Mouse (Mus musculus): ENCODE results near the gene Slc6a6.

The Slc6a6 gene

DNA sequence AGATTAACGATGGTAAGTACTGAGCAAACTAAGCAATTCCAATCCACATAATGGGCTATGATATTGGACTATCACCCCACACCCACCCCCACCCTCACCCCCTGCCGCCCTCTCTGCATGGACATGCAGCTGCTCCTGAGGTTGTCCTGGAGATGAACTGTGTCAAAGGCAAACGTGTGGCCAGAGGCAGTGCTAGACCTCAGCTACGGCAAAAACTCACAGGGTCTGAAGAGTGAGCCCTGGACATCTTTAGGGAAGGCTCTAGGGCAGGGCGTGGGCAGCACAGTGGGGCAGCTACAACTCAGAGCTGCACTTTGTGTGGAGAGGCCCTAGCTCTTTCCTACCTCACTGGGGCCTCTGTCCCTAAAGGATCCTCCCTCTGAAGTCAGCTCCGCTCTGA, 13.6 kb upstream of the Slc6a6 start:
- no peak for DNase-seq

DNA sequence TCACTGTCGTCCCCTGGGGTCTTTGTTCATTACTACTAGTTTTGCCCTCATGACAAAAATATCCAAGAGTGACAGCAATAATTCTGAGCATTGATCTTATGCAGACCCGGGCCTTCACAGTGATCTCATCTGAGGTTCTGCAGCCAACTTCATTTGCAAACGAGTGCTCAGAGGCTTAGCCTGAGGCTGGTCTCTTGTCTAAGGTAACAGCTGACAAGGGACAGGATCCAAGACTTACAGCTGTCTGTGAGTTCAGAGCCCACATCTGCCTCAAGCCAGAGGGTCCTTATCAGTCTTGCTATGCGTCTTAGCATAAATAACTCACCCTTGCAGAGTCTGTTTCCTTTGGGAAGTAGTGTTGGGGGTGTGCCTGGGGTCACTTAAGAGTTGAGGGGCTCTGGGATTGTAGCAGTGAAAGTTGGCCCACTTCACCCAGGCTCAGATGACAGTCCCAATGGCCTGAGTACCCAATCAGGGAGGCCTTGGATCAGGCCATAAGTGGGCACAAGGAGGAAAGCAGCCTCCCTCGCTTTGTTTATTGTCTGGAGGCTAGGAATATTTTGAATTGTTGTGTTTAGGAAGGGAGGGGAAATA, 9.0 kb upstream of the Slc6a6 start:
- DNase-seq, result no peak

DNA sequence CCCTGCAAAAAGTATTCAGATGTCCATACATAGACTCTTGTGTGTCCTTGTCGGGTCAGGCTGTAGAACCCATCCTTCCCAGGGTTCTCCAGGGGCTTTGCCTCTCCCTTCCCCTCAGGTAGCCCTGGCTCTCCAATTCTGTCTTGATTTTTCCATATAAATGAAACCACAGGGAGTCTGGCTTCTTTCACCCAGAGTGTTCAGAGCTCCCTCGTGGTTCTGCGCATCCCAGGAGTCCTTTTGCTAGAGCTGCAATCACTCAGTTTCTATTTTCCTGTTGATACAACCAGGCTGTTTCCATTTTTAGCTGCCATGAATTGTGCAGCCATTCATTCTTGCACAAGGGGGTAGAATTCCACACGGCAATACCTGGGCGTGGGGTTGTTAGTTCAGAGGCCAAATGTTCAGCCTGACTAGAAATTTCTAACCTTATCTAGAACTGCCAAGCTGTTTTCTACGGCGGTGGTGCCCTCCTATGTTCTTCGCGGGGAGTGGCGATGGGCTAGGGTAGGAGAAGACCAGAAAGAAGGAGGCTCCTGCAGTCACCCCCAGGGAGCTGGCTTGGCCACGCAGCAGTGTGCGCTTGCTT, 5.3 kb upstream of the Slc6a6 start:
- DNase-seq, result no peak

DNA sequence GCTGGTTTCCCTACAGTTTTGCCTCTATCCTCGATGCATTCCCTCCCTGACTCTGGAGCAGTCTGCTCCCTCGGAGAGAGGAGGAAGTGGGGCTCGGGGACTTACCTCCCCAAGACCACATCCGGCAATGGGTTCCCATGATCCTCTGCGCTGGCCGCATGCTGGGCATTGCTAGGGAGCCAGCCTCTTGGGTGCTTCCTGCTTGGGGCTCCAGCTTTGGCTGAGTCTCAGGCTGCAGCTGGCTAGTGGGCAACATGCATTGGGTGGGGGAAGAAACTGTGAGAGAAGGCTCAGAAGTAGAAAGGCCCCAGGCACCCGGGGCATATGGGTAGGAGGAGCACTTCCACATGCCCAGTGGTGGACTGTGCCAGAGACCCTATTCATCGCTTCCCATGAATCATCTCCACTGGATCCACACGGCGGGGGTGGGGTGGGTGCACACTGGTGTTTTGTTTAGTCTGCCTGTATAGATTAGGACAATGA, 4.7 kb upstream of the Slc6a6 start:
- peak in 1 of 2 experiments; percentile 51 for DNase-seq

DNA sequence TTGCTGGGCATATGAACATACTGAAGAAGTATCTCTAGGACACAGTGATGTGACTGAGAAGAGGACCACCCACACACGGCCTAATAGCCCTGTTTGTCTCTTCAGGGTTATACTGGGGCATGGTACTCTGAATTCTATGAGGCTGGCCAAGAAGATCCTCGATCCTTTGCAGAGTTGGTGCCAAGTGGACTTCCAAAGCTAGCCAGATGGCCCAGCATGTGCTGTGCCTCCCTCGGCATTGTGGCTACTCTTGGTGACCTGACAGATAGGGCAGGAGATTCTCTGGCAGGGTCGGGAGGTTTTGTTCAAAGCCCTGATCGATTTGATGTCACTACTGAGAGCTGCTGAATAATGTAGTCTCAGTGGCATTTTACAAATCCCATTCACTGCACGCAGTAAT, 4.1 kb upstream of the Slc6a6 start:
- DNase-seq, result no peak

DNA sequence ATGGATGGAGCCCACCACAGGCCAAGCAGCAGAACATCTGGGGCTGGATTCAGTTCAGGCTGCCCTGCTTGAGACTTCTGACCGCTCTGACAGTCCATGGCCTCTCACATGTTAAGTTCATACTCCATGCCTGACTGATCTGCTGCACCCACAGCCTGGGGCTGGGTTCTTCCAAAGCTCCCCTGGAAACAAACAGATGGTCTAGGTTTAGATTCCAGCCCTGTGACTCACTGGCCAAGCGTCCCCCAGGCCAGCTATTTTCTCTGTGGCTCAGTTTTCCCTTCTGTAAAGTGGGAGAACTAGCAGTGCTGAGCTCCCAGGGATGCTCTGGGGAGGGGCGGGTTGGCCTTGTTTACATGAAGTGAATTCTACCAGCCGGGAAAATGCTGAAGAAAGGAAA, 2.0 kb upstream of the Slc6a6 start:
- no peak for DNase-seq

DNA sequence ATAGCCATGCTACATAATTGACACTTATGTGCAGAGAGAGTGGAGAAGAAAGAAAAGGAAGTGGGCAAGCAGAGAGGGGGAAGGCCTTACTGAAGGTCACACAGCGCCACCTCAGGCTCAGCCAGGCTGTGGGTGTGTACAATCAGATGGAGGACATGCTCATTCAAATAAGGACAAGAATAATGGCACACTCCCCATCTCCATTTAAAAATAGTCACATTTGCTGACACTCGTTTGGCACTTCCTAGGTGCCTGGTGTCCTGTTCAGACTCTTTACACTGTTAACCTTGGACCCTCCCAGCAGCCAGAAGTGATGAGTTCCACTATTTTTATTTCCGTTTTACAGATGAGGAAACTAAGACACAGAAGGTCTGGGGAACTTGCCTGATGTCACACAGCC, 732 bp upstream of the Slc6a6 start:
- DNase-seq, result peak in 1 of 2 experiments; percentile 51

DNA sequence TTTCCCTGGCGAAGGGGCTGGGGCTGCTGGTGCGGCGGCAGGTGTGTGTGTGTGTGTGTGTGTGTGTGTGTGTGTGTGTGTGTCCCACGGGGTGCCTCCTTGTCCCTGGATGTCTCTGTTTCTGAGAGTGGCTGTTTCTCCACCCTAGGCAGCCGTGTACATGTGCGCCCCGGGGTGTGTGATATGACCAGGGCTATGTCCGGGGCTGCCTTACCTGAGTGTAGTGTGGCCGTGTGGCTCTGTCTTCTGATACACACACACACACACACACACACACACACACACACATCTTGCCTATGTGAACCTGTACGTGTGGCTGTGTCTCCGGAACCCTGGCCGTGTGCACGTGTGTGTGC, 599 bp downstream of the Slc6a6 start:
- peak in 1 of 2 experiments; percentile 49 for DNase-seq

DNA sequence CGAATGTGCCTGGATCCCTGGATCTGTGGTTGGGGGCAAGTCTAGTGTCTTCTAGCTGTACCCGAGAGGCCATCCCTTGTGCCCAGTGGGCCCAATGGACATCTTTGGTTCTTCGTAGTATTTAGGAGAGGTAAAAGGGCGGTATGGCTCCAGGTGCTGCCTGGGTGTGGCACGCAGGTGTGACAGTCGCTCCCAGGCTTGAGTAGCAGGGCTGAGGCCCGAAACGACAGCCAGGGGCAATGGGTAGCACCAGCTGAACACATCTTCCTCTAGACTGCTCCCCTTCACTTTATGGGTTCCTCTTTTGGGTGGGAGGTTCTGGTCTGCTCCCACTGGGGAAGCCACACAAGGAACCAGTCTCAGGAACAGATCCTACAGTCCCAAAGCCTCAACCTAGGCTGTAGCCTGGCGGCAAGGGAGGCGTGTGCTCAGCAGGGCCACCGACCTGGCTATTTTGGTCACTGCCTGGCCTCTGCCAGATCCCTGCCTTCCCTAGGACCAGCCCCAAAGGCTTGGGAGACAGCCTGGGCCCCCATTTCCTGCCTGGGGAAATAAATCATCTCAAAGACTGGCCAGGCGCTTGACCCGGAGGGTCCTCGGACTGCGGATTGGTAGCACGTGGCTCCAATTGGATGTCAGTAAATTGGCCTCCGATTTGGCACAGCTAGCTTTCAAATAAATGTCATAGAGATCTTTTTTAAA, 1.1 kb downstream of the Slc6a6 start:
- peak; percentile 73 to 83 for DNase-seq

DNA sequence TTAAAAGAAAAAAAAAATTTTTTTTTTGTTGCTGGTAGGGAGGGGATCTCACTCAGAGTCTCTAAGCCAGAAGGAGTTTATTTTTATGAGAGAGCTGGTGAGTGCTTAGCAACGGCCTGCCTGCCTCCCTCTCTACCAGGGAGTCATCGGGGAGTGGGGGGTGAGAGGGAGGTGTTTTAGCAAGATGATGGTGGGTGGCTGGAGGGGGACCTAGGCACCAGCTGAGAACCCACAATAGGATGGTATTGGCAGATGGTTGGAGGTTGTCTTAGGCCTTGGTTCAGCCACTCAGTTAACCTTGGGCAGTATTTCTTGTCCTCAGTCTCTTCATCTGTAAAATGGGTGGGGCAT, 1.7 kb downstream of the Slc6a6 start:
- DNase-seq, result no peak

DNA sequence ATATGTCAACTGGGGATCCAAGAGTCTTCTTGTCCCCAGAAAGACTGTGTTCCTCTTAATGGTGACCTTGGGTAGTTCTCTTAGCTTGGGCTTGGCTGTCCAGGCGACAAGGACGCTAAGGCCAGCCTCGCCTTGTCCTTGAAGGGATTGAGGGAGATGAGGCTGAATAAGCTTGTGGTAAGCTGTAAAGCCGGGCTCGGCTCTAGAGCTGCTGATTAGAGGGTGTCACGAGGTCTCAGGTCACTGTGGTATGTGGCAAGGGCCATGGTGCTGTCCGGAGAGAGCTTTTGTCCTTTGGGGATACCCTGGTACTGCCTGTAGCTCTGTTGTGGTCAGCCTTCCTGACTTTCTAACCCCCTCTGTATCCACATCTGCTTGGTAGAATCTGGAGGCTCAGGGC, 2.0 kb downstream of the Slc6a6 start:
- no peak for DNase-seq

DNA sequence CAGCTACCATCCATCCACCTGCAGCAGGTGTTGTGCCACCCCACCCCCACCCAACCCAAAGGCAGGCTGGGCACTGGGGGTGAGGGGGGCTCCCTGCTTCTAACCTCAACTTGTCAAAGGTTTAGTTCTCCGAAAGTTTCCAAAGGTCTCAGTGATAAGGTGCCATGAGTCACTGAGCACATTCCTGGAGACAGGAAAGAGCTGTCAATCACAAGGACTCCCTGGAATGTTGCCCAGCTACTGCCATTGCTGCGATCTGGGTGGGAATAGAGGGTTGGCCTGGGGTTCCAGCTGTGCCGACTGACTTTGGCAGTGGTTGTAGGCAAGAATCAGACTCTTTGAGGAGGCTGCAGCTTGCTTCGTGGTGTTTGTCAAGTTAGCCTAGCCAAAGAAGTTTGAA, 2.7 kb downstream of the Slc6a6 start:
- DNase-seq, result peak; percentile 60 to 69

DNA sequence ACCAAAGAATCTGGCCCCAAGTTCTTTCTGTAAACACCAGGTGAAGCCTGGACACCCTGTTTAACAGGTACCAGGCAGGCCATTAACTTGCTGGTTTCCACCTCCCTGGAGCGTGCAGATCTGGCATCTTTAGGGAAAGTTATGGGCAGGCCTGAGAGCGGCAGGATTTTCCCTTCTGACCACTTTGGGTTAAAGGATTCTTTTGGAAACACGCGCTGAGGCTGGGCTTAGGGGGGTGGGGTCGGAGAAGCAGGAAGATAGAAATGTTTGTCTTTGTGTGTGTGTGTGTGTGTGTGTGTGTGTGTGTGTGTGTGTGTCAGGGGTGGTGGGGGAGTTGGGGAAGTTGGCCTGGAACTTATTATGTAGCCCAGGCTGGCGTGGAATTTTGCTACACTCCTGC, 4.2 kb downstream of the Slc6a6 start:
- peak; percentile 45 to 51 for DNase-seq

DNA sequence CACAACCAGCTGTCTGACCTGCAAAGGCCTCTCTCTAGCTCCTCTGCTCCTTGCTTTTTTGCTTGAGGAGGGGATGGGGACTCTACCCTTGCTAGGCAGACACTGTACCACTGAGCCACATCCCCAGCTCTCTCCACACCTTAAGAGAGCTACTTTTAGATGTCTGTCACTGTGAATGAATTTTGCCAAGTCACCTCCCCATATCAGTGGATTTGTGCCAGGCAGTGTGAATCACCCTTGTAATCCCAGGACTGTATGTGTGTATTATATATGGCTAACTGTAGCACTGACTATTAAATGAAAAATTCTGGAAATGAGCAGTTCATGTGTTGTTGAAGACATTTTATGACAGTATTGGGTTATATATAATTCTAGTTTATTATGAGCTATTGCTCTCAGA, 5.4 kb downstream of the Slc6a6 start:
- no peak for DNase-seq

DNA sequence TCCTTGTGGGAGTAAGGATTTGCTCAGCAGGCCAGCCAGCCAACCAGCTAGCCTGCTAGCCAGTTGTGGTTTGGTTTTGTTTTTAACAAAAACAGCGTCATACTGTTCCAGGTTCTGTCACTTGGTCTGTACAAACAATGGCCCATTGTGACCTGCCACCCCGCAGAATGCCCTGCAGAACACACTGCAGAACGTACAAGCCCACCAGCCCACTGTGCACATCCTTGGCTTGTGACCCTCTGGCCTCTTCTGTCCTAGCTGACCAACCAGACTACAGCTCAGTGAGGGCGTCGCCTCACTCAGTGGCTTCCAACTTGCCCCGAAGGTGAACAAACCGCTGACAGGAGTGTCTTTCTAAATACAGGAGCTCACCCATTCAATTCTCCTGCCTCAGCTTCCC, 6.4 kb downstream of the Slc6a6 start:
- DNase-seq, result peak in 1 of 2 experiments; percentile 34

DNA sequence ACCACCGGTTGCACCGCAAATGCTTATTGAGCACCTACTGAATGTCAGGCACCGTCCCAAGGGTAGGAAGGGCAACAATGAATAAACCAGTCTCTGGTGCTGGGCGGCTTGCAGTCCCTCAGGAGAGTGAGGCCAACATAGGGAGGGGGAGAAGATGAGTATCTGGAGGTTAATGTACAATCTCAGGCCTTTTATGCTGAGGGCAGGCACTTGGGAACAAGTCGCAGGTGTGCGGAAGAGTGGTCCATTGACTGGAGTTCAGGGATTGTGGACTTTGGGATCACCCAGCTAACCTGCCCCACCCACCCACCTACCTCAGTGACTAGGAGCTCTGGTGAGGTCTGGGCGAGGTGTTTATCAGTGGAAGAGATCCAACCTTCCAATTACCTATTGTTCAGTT, 6.8 kb downstream of the Slc6a6 start:
- peak; percentile 35 to 67 for DNase-seq

DNA sequence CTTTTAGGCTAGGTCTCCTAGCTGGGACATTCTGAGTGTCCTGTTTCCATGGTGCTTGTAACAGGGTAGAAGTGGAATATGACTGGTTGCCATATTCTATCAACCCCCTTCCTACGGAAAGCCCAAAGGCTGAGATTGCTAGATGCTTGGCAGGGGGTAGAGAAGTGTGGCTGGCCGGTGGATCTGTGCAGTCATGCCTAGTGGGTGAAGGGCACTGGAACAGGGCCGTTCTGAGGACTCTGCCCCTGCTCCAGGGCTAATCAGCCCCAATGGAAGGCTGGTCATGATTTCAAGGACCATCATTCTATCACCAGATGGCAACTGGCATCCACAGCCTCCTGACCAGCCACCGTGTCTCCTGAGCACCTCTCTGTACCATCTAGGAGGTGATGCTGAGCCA, 7.7 kb downstream of the Slc6a6 start:
- DNase-seq, result peak in 1 of 2 experiments; percentile 40

DNA sequence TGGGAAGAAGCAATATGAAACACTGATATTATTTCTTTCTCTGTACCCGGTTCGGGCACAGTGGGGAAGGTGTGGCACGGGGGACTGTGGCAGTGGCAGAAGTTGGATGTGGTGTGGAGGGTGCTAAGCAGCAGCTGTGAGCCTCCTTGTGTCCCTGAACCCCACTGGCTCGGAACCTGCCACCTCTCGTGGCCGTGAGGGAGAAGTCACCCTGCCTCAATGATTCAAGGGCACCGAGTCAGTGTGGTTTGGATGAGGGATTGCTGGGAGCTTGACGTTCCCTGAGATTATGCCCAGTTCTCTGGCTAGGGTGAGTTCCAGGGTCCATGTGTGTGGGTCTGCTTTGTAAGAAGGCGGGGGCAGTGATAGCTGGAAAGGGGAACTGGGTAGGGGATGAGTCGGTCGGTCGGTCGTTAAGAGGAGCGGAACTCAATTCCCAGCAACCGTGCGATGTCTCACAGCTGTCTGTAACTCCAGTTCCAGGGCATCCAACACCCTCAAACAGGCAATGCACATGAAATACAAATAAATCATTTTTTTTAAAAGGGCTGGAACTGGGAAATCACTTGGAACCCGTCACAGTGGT, 9.5 kb downstream of the Slc6a6 start:
- no peak for DNase-seq

DNA sequence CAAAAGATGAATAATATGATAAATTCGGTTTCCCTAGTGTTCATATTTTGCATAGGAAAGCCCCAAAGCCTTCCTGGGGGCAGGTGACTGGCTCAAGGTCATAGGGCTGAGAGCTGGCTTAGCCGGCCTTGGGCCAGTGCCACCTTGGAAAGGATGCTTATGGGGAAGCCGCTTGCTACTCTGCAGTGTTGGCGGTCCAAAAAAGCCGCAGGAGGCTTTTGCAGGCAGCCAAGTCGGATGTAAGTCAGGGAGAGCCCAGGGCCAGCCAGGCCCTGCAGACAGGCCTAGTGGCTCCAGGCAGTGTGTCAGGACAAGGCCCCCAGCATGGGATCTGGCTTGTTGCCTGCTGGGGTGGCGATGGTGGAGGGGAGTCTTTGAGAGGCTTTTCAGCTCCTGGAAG, 10.8 kb downstream of the Slc6a6 start:
- peak in 1 of 2 experiments; percentile 38 for DNase-seq

DNA sequence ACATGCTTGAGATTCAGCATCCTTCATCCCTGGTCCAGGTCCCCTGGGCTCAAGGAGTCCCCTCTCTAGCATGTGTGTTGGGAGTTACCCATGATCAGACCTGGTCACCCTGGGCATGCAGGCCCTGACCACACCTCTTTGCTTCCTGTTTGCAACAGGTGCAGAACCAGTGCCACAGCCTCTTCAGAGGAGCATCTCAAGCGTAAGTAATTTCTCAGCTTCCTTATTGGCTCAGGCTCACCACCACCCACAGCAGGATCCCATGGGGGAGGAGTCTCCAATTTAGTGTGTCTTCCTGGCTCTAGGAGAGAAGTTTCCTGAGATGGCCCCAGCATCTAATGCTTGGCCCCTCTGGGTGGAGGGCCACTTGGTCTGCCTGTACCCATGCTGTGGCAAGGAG, 15.0 kb downstream of the Slc6a6 start:
- no peak for DNase-seq

DNA sequence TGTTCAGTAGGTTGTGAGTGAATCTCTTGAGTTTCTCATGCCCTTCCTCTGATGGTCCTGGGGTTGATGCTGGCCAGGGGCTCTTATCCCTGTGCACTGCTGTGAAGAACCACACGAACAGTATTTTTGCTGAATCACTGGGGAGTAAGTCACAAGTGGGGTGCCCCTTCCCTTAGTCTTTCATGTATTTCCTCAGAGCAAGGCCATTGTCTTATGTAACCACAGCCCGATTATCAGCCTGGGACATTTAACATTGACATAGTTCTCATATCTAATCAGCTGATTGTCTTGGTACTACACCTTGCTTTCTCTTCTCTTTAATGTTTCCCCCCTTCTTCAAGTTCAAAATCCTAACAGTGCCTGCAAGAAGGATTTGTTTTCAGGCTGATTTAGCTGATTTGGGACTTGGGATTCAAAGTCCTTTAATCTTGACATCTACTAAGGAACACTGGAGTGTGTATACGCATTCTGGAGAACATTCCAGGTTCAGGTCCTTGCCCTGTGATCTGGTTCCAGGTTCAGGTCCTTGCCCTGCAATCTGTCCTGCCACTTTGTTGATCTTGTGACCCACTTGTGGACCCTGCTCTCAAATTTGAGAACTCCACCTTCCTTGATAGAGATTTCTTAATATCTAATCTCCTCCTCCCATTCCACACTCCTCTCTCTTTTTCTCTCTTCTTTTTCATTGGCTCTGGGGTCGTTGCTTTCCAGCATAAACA, 15.8 kb downstream of the Slc6a6 start:
- no peak for DNase-seq

DNA sequence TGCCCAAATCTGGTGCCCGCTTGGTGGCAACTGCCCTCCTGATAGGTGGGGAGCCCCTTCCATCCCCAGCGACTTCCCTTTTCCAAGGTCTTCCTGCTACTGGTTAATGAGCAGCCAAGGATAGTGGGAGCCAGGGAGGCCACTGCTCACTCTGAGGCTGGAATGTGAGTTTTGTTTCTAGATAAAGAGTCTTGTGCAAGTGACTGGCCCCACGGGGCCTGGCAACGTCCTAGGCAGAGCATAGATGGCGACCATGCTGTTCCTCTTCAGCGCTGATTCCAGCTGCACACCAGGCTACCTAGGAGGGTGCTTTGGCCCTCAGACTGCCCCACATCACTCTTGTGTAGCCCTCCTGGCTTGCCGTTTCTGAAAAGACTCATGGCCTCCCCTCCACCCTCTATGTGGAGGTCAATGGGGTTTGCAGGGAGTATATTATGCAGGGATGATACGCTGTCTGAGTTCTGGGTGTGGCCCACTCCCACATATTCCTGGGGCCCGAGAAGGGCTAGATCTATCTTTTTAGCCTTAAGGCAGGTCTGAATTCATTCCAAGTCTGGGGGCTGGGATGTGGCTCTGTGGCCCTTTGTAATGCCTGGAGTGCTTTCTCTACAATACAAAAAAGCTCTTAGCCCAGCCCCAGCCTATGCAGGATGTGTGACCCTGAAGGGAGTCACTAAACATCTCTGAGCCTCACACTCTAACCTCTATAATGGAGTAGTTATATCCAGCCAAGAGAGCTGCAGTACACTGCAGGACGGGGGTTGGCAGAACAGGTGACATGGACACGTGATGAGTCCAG, 17.2 kb downstream of the Slc6a6 start:
- DNase-seq, result peak in 1 of 2 experiments; percentile 59

DNA sequence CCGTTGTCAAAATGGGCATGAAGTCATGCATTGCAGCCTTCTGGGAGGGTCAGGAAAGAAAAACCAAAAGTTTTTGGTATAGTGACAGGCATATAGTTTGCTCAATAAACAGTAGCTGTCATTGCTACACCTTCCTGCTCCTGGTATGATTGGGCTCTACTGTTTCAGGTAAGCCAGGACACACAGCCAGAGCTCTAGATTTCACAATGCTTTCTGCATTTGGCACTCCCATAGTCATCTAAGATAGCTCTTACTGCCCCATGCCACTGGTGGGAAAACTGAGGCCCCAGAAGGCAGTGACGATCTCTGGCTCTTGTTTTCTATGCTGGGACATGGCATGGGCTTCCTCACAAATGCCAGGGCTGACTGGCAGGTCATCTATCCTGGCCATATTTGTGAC, 19.6 kb downstream of the Slc6a6 start:
- DNase-seq, result no peak

Data from kidney, postnatal 4 days (tissue).